Mouse (Mus musculus): ENCODE measurements at regions not wholly inside any gene's neighbourhood (a gene's known extent, or its start where the extent isn't known, plus 50 kb on each side); places are given as distances from the start of the nearest gene placed in this dataset.

DNA sequence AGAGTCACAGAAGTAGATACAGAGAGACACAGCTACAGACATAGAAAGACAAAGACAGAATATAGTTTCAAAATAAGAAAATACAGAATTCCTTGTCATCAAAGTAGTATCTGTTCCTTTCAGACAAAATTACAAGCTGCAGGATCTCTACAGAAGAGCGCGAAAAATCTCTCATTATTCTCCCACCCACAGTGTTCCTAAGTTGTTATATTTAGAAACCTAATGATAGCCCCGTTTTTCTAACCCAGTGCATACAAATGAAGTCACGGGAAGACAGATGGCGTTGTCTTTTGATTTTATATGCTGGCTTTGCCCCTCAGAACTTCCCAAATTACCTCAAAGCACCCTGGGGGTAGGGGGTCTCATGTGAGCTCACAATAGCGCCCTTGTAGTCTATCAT, 250.0 kb upstream of the Msx2 start:
- WGBS (ENCODE audit: insufficient replicate concordance) = 59% methylated on average over 6 of the region's 6 CpGs

GRCm38 (mm10) chr13:53721038-53721463, 248.2 kb upstream of the Msx2 start:
- WGBS (ENCODE audit: insufficient replicate concordance) = 53% methylated on average over 9 of the region's 9 CpGs
- ATAC-seq (ENCODE audit: low read depth) = no peak
- Histone ChIP-seq H3K4me1 (ENCODE audit: control insufficient read depth, low read depth, low read length) (no peaks in the 10 kb centered on the region), H3K4me3 (ENCODE audit: low read depth, low read length) (no peak overlapping the region), H3K27ac (ENCODE audit: low read length) (no peak overlapping the region), H3K9ac (ENCODE audit: low read depth, low read length) (no peak overlapping the region), H3K27me3 (ENCODE audit: control insufficient read depth, insufficient read depth, low read depth, low read length) (no peaks in the 10 kb centered on the region), H3K9me3 (replicated peaks; ENCODE audit: control insufficient read depth, low read length) (no peaks in the 10 kb centered on the region), H3K4me2 (ENCODE audit: low read depth, low read length) (no peak overlapping the region), H3K36me3 (ENCODE audit: control insufficient read depth, insufficient read depth) (no peaks in the 10 kb centered on the region)

More for the DNA sequence above, 250.0 kb upstream of the Msx2 start:
- Histone ChIP-seq H3K4me3 (ENCODE audit: low read depth, low read length) (no peak overlapping the region), H3K36me3 (ENCODE audit: control insufficient read depth, insufficient read depth) (no peaks in the 10 kb centered on the region), H3K27me3 (ENCODE audit: control insufficient read depth, insufficient read depth, low read depth, low read length) (no peaks in the 10 kb centered on the region), H3K4me2 (ENCODE audit: low read depth, low read length) (no peak overlapping the region), H3K9me3 (replicated peaks; ENCODE audit: control insufficient read depth, low read length) (no peaks in the 10 kb centered on the region), H3K27ac (ENCODE audit: low read length) (no peak overlapping the region), H3K9ac (ENCODE audit: low read depth, low read length) (no peak overlapping the region), H3K4me1 (ENCODE audit: control insufficient read depth, low read depth, low read length) (no peaks in the 10 kb centered on the region)
- ATAC-seq (ENCODE audit: low read depth) = no peak

DNA sequence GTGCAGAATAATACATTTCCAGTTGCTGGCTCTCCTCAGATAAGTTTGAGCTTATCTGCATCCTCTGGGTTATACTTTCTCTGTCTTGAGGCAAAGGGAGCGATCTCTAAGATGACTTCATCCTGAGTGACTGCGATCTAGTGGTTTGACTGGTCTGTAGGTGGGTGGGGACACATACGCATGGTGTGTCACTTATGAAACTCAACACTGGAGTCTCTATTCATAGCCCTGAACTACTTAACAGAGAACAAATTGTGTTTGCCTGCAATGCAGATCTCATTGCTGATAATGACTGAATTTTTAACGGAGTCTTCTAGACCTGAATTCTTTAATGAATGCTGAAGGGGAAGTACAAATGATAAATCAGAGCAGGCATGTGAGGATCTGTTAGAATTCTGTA, 244.7 kb upstream of the Msx2 start:
- Histone ChIP-seq H3K27ac (ENCODE audit: low read length) (no peak overlapping the region), H3K9me3 (replicated peaks; ENCODE audit: control insufficient read depth, low read length) (no peaks in the 10 kb centered on the region), H3K36me3 (ENCODE audit: control insufficient read depth, insufficient read depth) (no peaks in the 10 kb centered on the region), H3K4me2 (ENCODE audit: low read depth, low read length) (no peak overlapping the region), H3K4me1 (ENCODE audit: control insufficient read depth, low read depth, low read length) (no peaks in the 10 kb centered on the region), H3K27me3 (ENCODE audit: control insufficient read depth, insufficient read depth, low read depth, low read length) (no peaks in the 10 kb centered on the region), H3K9ac (ENCODE audit: low read depth, low read length) (no peak overlapping the region), H3K4me3 (ENCODE audit: low read depth, low read length) (no peak overlapping the region)
- ATAC-seq (ENCODE audit: low read depth) = no peak
- WGBS (ENCODE audit: insufficient replicate concordance) = 65% methylated on average over 4 of the region's 4 CpGs

- H3K27me3 ChIP-seq (ENCODE audit: control insufficient read depth, insufficient read depth, low read depth, low read length) = no peaks in the 10 kb centered on the region
- H3K9ac ChIP-seq (ENCODE audit: low read depth, low read length) = no peak overlapping the region
- H3K4me3 ChIP-seq (ENCODE audit: low read depth, low read length) = no peak overlapping the region
- H3K4me1 ChIP-seq (ENCODE audit: control insufficient read depth, low read depth, low read length) = no peaks in the 10 kb centered on the region
- ATAC-seq (ENCODE audit: low read depth) = no peak
- H3K9me3 ChIP-seq (replicated peaks; ENCODE audit: control insufficient read depth, low read length) = no peaks in the 10 kb centered on the region
- 64% methylated on average over 2 of the region's 2 CpGs for WGBS (ENCODE audit: insufficient replicate concordance)
- no peaks in the 10 kb centered on the region for H3K36me3 ChIP-seq (ENCODE audit: control insufficient read depth, insufficient read depth)
- no peak overlapping the region for H3K27ac ChIP-seq (ENCODE audit: low read length)
- H3K4me2 ChIP-seq (ENCODE audit: low read depth, low read length) = no peak overlapping the region
Observed at GRCm38 (mm10) chr13:53717086-53717485, 244.2 kb upstream of the Msx2 start.

- ATAC-seq (ENCODE audit: low read depth) = no peak
- H3K4me3 ChIP-seq (ENCODE audit: low read depth, low read length) = no peak overlapping the region
- H3K36me3 ChIP-seq (ENCODE audit: control insufficient read depth, insufficient read depth) = no peaks in the 10 kb centered on the region
- no peaks in the 10 kb centered on the region for H3K9me3 ChIP-seq (replicated peaks; ENCODE audit: control insufficient read depth, low read length)
- no peak overlapping the region for H3K27ac ChIP-seq (ENCODE audit: low read length)
- no peaks in the 10 kb centered on the region for H3K27me3 ChIP-seq (ENCODE audit: control insufficient read depth, insufficient read depth, low read depth, low read length)
- 69% methylated on average over 10 of the region's 10 CpGs for WGBS (ENCODE audit: insufficient replicate concordance)
- no peak overlapping the region for H3K9ac ChIP-seq (ENCODE audit: low read depth, low read length)
- H3K4me2 ChIP-seq (ENCODE audit: low read depth, low read length) = no peak overlapping the region
- H3K4me1 ChIP-seq (ENCODE audit: control insufficient read depth, low read depth, low read length) = no peaks in the 10 kb centered on the region
Observed at GRCm38 (mm10) chr13:53709062-53709461, 236.2 kb upstream of the Msx2 start.

DNA sequence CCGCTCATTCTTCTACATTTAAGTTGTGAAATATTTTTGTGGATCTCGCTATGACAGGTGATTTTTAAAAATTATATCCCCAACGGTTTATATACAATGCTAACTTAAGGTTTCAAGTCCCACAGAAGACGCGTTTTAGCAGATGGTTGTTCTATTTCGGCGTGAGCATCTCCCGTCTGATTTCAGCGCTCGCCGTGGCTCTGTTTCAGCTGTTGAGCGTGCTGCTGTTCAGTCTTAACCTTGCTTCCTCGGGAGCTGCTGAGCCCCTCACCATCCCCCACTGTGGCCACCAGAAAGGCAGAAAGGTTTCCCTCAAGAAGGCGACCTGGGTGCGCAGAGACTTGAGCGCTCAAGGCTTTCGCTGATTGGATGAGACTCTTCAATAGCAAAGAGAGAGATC, 234.7 kb upstream of the Msx2 start:
- no peaks in the 10 kb centered on the region for H3K4me1 ChIP-seq (ENCODE audit: control insufficient read depth, low read depth, low read length)
- no peak overlapping the region for H3K4me3 ChIP-seq (ENCODE audit: low read depth, low read length)
- H3K27me3 ChIP-seq (ENCODE audit: control insufficient read depth, insufficient read depth, low read depth, low read length) = no peaks in the 10 kb centered on the region
- no peaks in the 10 kb centered on the region for H3K9me3 ChIP-seq (replicated peaks; ENCODE audit: control insufficient read depth, low read length)
- H3K27ac ChIP-seq (ENCODE audit: low read length) = no peak overlapping the region
- 75% methylated on average over 17 of the region's 17 CpGs for WGBS (ENCODE audit: insufficient replicate concordance)
- no peaks in the 10 kb centered on the region for H3K36me3 ChIP-seq (ENCODE audit: control insufficient read depth, insufficient read depth)
- H3K4me2 ChIP-seq (ENCODE audit: low read depth, low read length) = no peak overlapping the region
- no peak for ATAC-seq (ENCODE audit: low read depth)
- H3K9ac ChIP-seq (ENCODE audit: low read depth, low read length) = no peak overlapping the region

GRCm38 (mm10) chr13:53704104-53704503, 231.2 kb upstream of the Msx2 start:
- H3K27me3 ChIP-seq (ENCODE audit: control insufficient read depth, insufficient read depth, low read depth, low read length) = no peaks in the 10 kb centered on the region
- H3K9me3 ChIP-seq (replicated peaks; ENCODE audit: control insufficient read depth, low read length) = no peaks in the 10 kb centered on the region
- no peaks in the 10 kb centered on the region for H3K36me3 ChIP-seq (ENCODE audit: control insufficient read depth, insufficient read depth)
- no peak overlapping the region for H3K9ac ChIP-seq (ENCODE audit: low read depth, low read length)
- H3K4me3 ChIP-seq (ENCODE audit: low read depth, low read length) = no peak overlapping the region
- H3K4me1 ChIP-seq (ENCODE audit: control insufficient read depth, low read depth, low read length) = no peaks in the 10 kb centered on the region
- no peak overlapping the region for H3K4me2 ChIP-seq (ENCODE audit: low read depth, low read length)
- H3K27ac ChIP-seq (ENCODE audit: low read length) = no peak overlapping the region
- ATAC-seq (ENCODE audit: low read depth) = no peak
- WGBS (ENCODE audit: insufficient replicate concordance) = 56% methylated on average over 11 of the region's 11 CpGs

GRCm38 (mm10) chr13:53700236-53700635, 227.4 kb upstream of the Msx2 start:
- no peak overlapping the region for H3K27ac ChIP-seq (ENCODE audit: low read length)
- H3K36me3 ChIP-seq (ENCODE audit: control insufficient read depth, insufficient read depth) = no peaks in the 10 kb centered on the region
- ATAC-seq (ENCODE audit: low read depth) = no peak
- WGBS (ENCODE audit: insufficient replicate concordance) = 45% methylated on average over 3 of the region's 3 CpGs
- H3K4me3 ChIP-seq (ENCODE audit: low read depth, low read length) = no peak overlapping the region
- H3K9me3 ChIP-seq (replicated peaks; ENCODE audit: control insufficient read depth, low read length) = no peaks in the 10 kb centered on the region
- H3K4me2 ChIP-seq (ENCODE audit: low read depth, low read length) = no peak overlapping the region
- no peaks in the 10 kb centered on the region for H3K27me3 ChIP-seq (ENCODE audit: control insufficient read depth, insufficient read depth, low read depth, low read length)
- no peaks in the 10 kb centered on the region for H3K4me1 ChIP-seq (ENCODE audit: control insufficient read depth, low read depth, low read length)
- H3K9ac ChIP-seq (ENCODE audit: low read depth, low read length) = no peak overlapping the region

DNA sequence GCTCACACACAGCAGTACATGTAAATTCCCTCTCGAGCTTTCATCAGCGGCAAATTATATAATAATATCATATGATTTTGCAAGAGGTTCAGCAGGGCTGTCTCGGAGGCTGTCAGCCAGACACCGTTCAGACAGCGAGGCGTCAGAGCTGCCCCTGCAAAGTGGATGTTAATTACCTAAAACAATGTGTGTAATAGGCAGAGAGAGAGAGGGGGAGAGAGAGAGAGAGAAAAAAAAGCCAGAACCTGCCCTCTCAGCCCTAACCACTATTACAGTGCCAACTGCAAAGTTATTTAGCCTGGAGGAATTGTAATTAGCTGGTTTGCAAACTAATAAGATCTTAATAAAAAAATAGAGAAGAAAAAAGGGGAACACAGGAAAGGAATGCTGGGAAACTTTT, 225.1 kb upstream of the Msx2 start:
- H3K27me3 ChIP-seq (ENCODE audit: control insufficient read depth, insufficient read depth, low read depth, low read length) = no peaks in the 10 kb centered on the region
- no peaks in the 10 kb centered on the region for H3K9me3 ChIP-seq (replicated peaks; ENCODE audit: control insufficient read depth, low read length)
- H3K9ac ChIP-seq (ENCODE audit: low read depth, low read length) = no peak overlapping the region
- H3K4me3 ChIP-seq (ENCODE audit: low read depth, low read length) = no peak overlapping the region
- H3K36me3 ChIP-seq (ENCODE audit: control insufficient read depth, insufficient read depth) = no peaks in the 10 kb centered on the region
- no peaks in the 10 kb centered on the region for H3K4me1 ChIP-seq (ENCODE audit: control insufficient read depth, low read depth, low read length)
- H3K27ac ChIP-seq (ENCODE audit: low read length) = no peak overlapping the region
- H3K4me2 ChIP-seq (ENCODE audit: low read depth, low read length) = no peak overlapping the region
- 71% methylated on average over 6 of the region's 6 CpGs for WGBS (ENCODE audit: insufficient replicate concordance)
- no peak for ATAC-seq (ENCODE audit: low read depth)

GRCm38 (mm10) chr13:53695385-53695784, 222.5 kb upstream of the Msx2 start:
- 27% methylated on average over 3 of the region's 3 CpGs for WGBS (ENCODE audit: insufficient replicate concordance)
- H3K9ac ChIP-seq (ENCODE audit: low read depth, low read length) = no peak overlapping the region
- H3K9me3 ChIP-seq (replicated peaks; ENCODE audit: control insufficient read depth, low read length) = no peaks in the 10 kb centered on the region
- no peaks in the 10 kb centered on the region for H3K36me3 ChIP-seq (ENCODE audit: control insufficient read depth, insufficient read depth)
- no peak overlapping the region for H3K27ac ChIP-seq (ENCODE audit: low read length)
- ATAC-seq (ENCODE audit: low read depth) = no peak
- no peak overlapping the region for H3K4me3 ChIP-seq (ENCODE audit: low read depth, low read length)
- no peak overlapping the region for H3K4me2 ChIP-seq (ENCODE audit: low read depth, low read length)
- H3K4me1 ChIP-seq (ENCODE audit: control insufficient read depth, low read depth, low read length) = no peaks in the 10 kb centered on the region
- H3K27me3 ChIP-seq (ENCODE audit: control insufficient read depth, insufficient read depth, low read depth, low read length) = no peaks in the 10 kb centered on the region

Measured in liver, embryonic 16.5 days (tissue).